19 mouse cellular contexts compared by ENCODE assay signal in the genomic region with DNA sequence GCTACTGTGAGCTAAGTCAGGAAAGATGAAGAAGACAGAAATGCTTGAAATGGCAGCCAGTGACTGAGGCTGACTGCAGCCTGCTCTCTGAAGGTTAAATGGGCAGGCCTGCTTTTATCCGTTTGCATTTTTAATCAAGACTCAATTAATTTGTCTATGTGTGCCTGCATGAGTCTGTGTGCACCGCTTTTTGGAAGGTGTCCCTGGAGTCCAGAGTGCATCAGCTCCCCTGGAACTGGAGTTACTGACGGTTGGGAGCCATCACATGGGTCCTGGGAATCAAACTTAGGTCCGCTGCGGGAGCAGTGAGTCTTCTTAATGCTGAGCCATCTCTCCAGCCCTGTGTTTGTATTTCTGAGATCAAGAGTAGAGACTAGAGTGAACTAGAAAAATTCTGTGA. TPM values are rescaled to one million over a fixed set of nuclear protein-coding genes. Genes with fewer than 3 reads are reported as not detected.
DNase-seq lines count a peak whose midpoint lies in the region; ATAC-seq and TF ChIP-seq lines count a peak whose summit lies in the region.
"Had no signal": no experiment of that assay in that cellular context is flagged by ENCODE, and none has a peak within 500 bp of the region (broad histone marks: within the 10 kb centered on the region; RNA-seq: fewer than 3 reads in every experiment).

No protein-coding gene starts in this region.

- no peak overlapping the region for H3K4me2 ChIP-seq in heart, postnatal 0 days (ENCODE audit: low read depth, low read length)
- H3K4me2 ChIP-seq in kidney, embryonic 16.5 days (replicated peaks; ENCODE audit: low read depth, low read length): no peak overlapping the region
- H3K4me2 ChIP-seq in midbrain, embryonic 11.5 days: no peak overlapping the region
- no peak overlapping the region for H3K4me2 ChIP-seq in midbrain, embryonic 15.5 days
- H3K4me2 ChIP-seq: hindbrain, embryonic 13.5 days; limb, embryonic 15.5 days had no signal

- H3K27me3 ChIP-seq in heart, postnatal 0 days (ENCODE audit: control insufficient read depth, insufficient read depth, low read length): no peaks in the 10 kb centered on the region
- H3K27me3 ChIP-seq in kidney, embryonic 16.5 days (ENCODE audit: insufficient read depth, low read length): no peaks in the 10 kb centered on the region
- H3K27me3 ChIP-seq in midbrain, embryonic 11.5 days (ENCODE audit: control insufficient read depth, insufficient read depth, low read length): no peaks in the 10 kb centered on the region
- no peaks in the 10 kb centered on the region for H3K27me3 ChIP-seq in midbrain, embryonic 15.5 days (replicated peaks)
- H3K27me3 ChIP-seq: hindbrain, embryonic 13.5 days; limb, embryonic 15.5 days; Patski had no signal

- H3K9me3 ChIP-seq in heart, postnatal 0 days (replicated peaks; ENCODE audit: control insufficient read depth, low read length): no peaks in the 10 kb centered on the region
- no peaks in the 10 kb centered on the region for H3K9me3 ChIP-seq in kidney, embryonic 16.5 days (ENCODE audit: low read length)
- H3K9me3 ChIP-seq in midbrain, embryonic 11.5 days (ENCODE audit: control insufficient read depth, low read length): no peaks in the 10 kb centered on the region
- H3K9me3 ChIP-seq in midbrain, embryonic 15.5 days: no peaks in the 10 kb centered on the region
- H3K9me3 ChIP-seq: forebrain, embryonic 10.5 days; hindbrain, embryonic 13.5 days; limb, embryonic 15.5 days had no signal

- TF ChIP-seq EP300 in heart, postnatal 0 days (IDR thresholded peaks at IDR 0.05; ENCODE audit: low read depth): no peak

- no peak for ATAC-seq in heart, postnatal 0 days (ENCODE audit: insufficient read depth, low read depth)
- no peak for ATAC-seq in kidney, embryonic 16.5 days (ENCODE audit: low FRiP score, low TSS enrichment)
- ATAC-seq in midbrain, embryonic 11.5 days (ENCODE audit: low FRiP score): no peak
- no peak for ATAC-seq in midbrain, embryonic 15.5 days (replicated peaks)
- ATAC-seq: CD4-positive, CD25-positive, alpha-beta regulatory T cell, adult 4 months; forebrain, postnatal 0 days; Patski had no signal

- intact Hi-C loops in heart, postnatal 10 days (cut with DNase I): loop anchor here (2.0 kb wide), 1 partner anchor 17 kb away; no protein-coding TSS in a partner anchor

- H3K4me3 ChIP-seq in heart, postnatal 0 days (ENCODE audit: low read depth, low read length): no peak overlapping the region
- H3K4me3 ChIP-seq in kidney, embryonic 16.5 days (ENCODE audit: low read length): no peak overlapping the region
- no peak overlapping the region for H3K4me3 ChIP-seq in midbrain, embryonic 11.5 days (ENCODE audit: low read depth, low read length)
- H3K4me3 ChIP-seq in midbrain, embryonic 15.5 days: no peak overlapping the region
- H3K4me3 ChIP-seq: forebrain, embryonic 10.5 days; hindbrain, embryonic 13.5 days; limb, embryonic 15.5 days had no signal

- H3K36me3 ChIP-seq in heart, postnatal 0 days (replicated peaks; ENCODE audit: control insufficient read depth, insufficient read depth, low read length): no peaks in the 10 kb centered on the region
- H3K36me3 ChIP-seq in kidney, embryonic 16.5 days (ENCODE audit: insufficient read depth, low read length): no peaks in the 10 kb centered on the region
- H3K36me3 ChIP-seq in midbrain, embryonic 11.5 days (ENCODE audit: control insufficient read depth, insufficient read depth, low read length): no peaks in the 10 kb centered on the region
- H3K36me3 ChIP-seq in midbrain, embryonic 15.5 days (replicated peaks): no peaks in the 10 kb centered on the region
- H3K36me3 ChIP-seq: forebrain, embryonic 10.5 days; hindbrain, embryonic 13.5 days; limb, embryonic 15.5 days had no signal

- peaks cover 91% of the 10 kb centered on the region for H3K4me1 ChIP-seq in heart, postnatal 0 days (ENCODE audit: control insufficient read depth, insufficient read depth)
- peaks cover 48% of the 10 kb centered on the region for H3K4me1 ChIP-seq in kidney, embryonic 16.5 days (ENCODE audit: insufficient read depth, low read length)
- peaks cover 20% of the 10 kb centered on the region for H3K4me1 ChIP-seq in midbrain, embryonic 11.5 days (ENCODE audit: control insufficient read depth, insufficient read depth, low read length)
- H3K4me1 ChIP-seq in midbrain, embryonic 15.5 days: peaks cover 77% of the 10 kb centered on the region

- H3K27ac ChIP-seq in heart, postnatal 0 days (ENCODE audit: low read depth): peak overlapping the region; percentile 39
- no peak overlapping the region for H3K27ac ChIP-seq in kidney, embryonic 16.5 days (ENCODE audit: low read length)
- H3K27ac ChIP-seq in midbrain, embryonic 11.5 days (ENCODE audit: low read depth, low read length): no peak overlapping the region
- H3K27ac ChIP-seq in midbrain, embryonic 15.5 days: no peak overlapping the region
- H3K27ac ChIP-seq: forebrain, embryonic 10.5 days; hindbrain, embryonic 13.5 days; limb, embryonic 15.5 days had no signal

- peak; percentile 91 for DNase-seq in heart, adult 11 months
- DNase-seq in heart, adult 9 months (ENCODE audit: low spot score in 2 of 2): no peak
- no peak for DNase-seq in heart, postnatal 0 days (ENCODE audit: low spot score)
- no peak for DNase-seq in heart, postnatal 10 days
- peak; percentile 38 to 61 for DNase-seq in kidney, postnatal 36 days
- peak; percentile 33 for DNase-seq in midbrain, embryonic 11.5 days (ENCODE audit: low spot score, missing footprints)
- DNase-seq: adrenal gland, adult 8-10 months; cerebellum, adult 8-10 months; forebrain, postnatal 0 days; right cerebral cortex, postnatal 14 days; spleen, adult 18-20 months; thymus, postnatal 25 days had no signal

- H3K9ac ChIP-seq in heart, postnatal 0 days (replicated peaks; ENCODE audit: low read depth, low read length): no peak overlapping the region
- no peak overlapping the region for H3K9ac ChIP-seq in kidney, embryonic 16.5 days (replicated peaks; ENCODE audit: low read length)
- H3K9ac ChIP-seq in midbrain, embryonic 11.5 days (ENCODE audit: low read length): no peak overlapping the region
- no peak overlapping the region for H3K9ac ChIP-seq in midbrain, embryonic 15.5 days
- H3K9ac ChIP-seq: forebrain, postnatal 0 days; hindbrain, embryonic 13.5 days; limb, embryonic 15.5 days had no signal

- TF ChIP-seq CTCF in heart, postnatal 0 days (IDR thresholded peaks at IDR 0.05; ENCODE audit: low read depth): no peak

- 64% methylated on average over 5 of the region's 5 CpGs for WGBS in heart, postnatal 0 days
- WGBS in kidney, embryonic 16.5 days: 93% methylated on average over 5 of the region's 5 CpGs
- 84% methylated on average over 5 of the region's 5 CpGs for WGBS in midbrain, embryonic 11.5 days
- 78% methylated on average over 5 of the region's 5 CpGs for WGBS in midbrain, embryonic 15.5 days

RNA-seq across cellular contexts. Expression of a gene that starts 6.7 kb away (rescaled TPM):
- 33.8 and 44.5 TPM in 2 replicates for total RNA-seq in heart, postnatal 0 days (2014; rRNA removed; ENCODE audit: low replicate concordance)
- polyA plus RNA-seq in heart, postnatal 0 days (2015; fragmentation: Nextera tagmentation; extraction: Ambion mirVana): 12.3 and 12.8 TPM in 2 replicates
- total RNA-seq in heart, postnatal 10 days (2021): 10 to 100 TPM; 70.7 to 86.4 TPM
- polyA plus RNA-seq in kidney, embryonic 16.5 days (2015; fragmentation: Nextera tagmentation; extraction: Ambion mirVana): 8.6 and 10.0 TPM in 2 replicates
- polyA plus RNA-seq in midbrain, embryonic 11.5 days (2014; fragmentation: Nextera tagmentation; extraction: Ambion mirVana): 19.9 and 22.5 TPM in 2 replicates
- polyA plus RNA-seq in midbrain, embryonic 15.5 days (2015; fragmentation: Nextera tagmentation; extraction: Ambion mirVana): 28.1 and 31.4 TPM in 2 replicates

Comparison
In these comparisons a context has a peak if more than half of its experiments do, and no peak if none do; other contexts are left out.
1. DNase-seq: peak in heart, adult 11 months (single experiment), kidney, postnatal 36 days (2 of 2) and midbrain, embryonic 11.5 days (single experiment); none in heart, adult 9 months (0 of 2), heart, postnatal 0 days (single experiment) and heart, postnatal 10 days (0 of 2).